Mouse (Mus musculus) frontal cortex, postnatal 36 days (tissue): ENCODE results near the gene Mdh1.
"Not testable (repeated sequence)": the region's sequence is repeated elsewhere in the genome, so short reads cannot be mapped to it uniquely, and the experiment has no call there.

Experiments
- DNase-seq, 2 experiments: peaks; one replicate each; pipeline ENCODE4 v3.0.0; 2022; ENCODE audit warnings: low spot score in 2 of 2

Mdh1 gene

DNA sequence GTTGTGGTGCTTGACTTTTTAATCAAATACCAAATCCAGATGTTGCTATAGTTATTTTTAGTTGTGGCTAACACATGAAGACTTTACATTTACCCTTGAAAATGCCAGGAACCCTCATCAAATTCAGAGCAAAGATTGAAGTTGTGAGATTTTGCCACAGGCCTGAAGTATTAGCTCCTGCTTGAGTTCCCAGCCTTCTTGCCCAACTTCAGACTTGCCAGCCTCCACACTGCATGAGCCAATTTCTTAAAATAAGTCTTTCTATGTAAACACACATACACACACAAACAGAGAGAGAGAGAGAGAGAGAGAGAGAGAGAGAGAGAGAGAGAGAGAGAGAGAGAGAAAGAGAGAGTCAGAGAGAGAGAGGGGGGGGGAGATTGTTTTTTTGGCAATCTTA, 26.2 kb downstream of the Mdh1 start:
- no peak for DNase-seq

DNA sequence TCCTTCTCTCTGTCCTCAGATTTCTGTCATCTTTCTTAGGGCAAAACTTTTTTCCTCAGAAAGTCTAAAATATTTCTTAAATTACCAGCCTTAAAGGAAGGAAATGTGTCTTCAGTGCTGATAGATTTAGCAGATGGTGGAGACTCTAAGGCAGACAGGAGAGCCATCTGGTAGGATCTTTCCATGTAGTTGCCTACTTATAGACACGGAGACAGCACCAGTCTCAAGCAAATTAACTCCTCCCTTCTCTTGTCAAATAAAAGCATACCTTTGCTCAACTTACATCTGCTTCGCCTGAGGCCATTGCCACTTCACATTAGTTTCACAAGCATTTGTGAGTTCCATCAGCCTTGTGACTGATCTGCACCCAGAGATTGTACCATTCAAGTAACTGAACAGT, 27.1 kb downstream of the Mdh1 start:
- DNase-seq, result peak; percentile 13 to 76

DNA sequence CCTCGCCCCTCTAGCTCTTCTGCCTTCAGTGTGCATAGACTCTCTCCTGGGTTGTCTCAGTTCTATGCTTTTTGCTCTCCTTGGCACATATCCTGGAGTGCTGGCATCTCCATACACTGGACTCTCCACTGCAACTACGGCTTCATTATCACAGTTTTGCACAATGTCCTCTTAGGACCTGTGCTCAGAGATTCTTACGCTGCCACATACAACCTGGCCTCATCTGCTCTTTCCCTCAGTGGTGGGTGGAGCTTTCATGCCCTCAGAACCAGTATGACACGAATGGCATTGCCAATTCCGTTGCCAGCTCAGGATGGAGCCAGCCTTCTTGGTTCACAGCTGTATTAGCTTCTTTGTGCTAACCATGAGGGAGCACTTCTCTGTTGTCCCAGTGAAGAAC, 29.4 kb downstream of the Mdh1 start:
- DNase-seq, result no peak

DNA sequence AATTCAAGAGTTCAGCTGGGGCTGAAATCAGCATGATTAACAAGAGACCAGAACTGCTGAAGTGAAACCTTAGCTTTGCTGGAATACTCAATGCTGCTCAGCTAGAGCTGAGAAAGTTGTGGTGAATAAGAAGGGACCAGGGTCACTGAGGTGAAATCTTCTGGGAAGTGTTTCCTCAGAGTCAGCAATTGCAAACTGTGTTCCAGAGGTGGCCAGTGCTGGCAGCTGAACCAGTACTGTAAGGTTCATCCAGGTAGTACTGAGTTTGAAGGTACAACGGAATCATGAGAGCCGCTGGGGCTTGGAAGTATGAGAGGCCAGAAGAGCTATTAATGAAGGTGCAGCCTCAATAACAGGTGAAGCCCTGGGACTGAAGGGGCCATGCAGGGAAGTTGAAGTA, 31.5 kb downstream of the Mdh1 start:
- DNase-seq, result no peak

- no peak for DNase-seq
Measured at GRCm38 (mm10) chr11:21540072-21540471, 32.1 kb downstream of the Mdh1 start.

DNA sequence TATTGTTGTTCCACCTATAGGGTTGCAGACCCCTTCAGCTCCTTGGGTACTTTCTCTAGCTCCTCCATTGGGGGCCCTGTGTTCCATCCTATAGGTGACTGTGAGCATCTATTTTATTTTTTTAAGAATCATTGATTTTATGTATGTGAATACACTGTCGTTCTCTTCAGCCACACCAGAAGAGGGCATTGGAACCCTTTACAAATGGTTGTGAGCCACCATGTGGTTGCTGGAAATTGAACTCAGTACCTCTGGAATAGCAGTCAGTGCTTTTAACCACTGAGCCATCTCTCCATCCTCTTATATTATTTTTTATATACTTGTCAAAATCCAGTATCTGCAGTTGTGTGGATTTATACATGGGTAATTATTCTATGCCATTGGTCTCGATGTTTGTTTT, 41.3 kb downstream of the Mdh1 start:
- not testable (repeated sequence) for DNase-seq

DNA sequence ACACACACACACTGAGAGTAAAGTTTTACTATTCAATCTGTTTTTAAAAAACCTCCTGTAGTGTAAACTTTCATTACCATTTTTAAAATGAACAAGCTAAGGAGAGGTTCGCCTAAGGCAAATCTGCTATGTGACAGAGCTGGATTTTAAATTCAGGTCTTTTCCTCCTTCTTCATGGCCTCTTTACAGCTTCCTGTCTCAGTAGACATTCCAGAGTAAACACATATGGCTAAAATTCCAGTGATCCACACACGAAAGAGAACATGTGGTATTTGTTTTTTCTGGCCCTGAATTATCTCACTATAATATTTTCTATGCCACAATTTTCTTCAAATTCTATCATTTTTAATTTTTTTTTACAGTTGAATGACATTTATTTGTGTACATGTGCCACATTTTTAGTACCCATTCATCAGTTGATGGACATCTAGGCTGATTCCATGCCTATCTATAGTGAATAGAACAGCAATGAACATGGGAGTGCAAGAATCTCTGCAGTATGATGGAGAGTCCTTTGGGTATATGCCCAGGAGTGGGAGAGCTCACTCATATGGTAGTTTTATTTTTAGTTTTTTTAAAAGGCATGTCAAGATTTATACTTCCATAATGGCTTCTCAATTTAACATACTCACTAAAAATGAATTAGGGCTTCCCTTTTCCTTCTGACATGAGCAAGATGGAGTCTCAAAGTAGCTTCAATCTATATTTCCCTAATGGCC, 43.3 kb downstream of the Mdh1 start:
- DNase-seq, result no peak

DNA sequence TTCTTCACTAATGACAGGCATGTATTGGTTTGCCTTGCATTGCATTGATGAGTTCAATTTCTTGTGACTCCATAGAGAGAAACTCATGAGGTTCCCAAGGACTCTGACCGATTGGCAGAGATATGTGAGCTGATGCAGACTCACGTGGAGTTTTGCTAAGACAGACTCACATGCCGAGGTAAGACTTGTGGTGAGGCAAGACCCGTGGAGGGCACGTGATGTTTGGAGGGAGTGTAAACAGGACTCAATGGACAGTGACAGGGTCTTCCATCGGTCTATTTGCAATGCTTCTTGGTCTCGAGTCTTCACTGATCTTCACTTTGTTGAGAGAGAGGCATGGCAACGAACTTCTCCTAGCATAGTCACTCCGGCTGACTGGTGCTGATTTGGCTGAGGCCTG, 54.4 kb downstream of the Mdh1 start:
- no peak for DNase-seq

DNA sequence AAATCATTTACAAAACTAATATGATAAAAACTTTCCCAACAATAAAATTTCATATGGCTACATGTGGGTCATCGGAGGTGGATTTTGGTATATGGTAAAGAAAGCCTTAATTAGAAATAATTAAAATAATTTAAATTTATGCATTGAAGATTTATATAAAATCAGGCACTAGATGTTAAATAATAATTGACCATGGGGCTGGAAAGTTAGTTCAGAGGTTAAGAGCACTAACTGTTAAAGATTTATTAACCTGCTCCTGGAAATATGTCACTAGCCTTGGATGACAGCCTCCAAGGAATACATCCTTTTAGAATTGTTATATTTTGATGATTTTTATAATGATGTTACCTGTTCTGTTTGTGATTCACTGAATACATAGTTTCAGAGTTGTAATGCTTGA, 55.8 kb downstream of the Mdh1 start:
- not testable (repeated sequence) for DNase-seq

DNA sequence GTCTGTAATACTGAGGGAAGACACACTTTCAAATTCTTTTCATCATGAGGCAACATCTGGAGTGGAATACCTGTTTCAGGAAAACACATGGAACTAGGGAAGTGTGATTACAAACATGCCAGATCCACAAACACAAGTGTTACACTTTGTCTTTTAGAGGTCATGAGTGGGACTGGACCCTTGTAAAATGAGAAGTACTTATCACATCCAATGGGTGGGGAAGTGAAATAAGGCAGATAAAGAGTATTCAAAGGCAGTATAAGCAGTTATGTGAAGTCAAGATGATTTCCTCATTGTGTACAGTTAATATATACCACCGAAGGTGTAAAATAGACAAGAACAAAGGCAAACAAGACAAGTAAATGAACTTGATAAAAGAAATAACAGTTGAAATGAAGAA, 61.6 kb downstream of the Mdh1 start:
- not testable (repeated sequence) for DNase-seq

DNA sequence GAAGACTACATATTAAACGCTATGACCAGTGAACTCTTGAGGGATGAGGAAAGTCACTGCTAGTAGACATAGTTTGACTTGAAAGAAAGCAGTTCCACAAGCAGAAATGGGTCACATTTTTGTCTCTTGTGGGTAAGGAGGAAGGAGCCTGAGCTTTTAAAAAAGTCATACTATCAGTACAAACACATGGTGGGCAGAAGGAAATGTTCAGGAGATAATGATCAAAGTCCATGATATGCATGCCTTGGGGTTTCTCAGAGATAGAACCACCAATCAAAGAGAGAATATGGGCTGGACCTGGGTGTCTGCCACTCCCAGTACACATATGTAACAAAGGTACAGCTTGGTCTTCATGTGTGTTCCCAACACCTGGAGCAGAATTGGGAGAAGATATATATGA, 63.5 kb downstream of the Mdh1 start:
- not testable (repeated sequence) for DNase-seq

- DNase-seq, result not testable (repeated sequence)
Measured at GRCm38 (mm10) chr11:21507073-21507472, 65.1 kb downstream of the Mdh1 start.
